Mouse (Mus musculus) lung, postnatal 0 days (tissue): Measurements from ENCODE around the gene Zfand3. TPM values are rescaled to one million over a fixed set of nuclear protein-coding genes. Genes with fewer than 3 reads are reported as not detected.
A peak's percentile ranks its signal among the peaks of the same experiment; 100 is the strongest.

Experiments
- ATAC-seq: fragments of 200-750 bp; cut with Nextera tagmentation; 2 replicates; pipeline ENCODE4 v1.8.0; 2017; ENCODE audit warnings: moderate library complexity
- DNase-seq: peaks from one replicate; pipeline ENCODE4 v3.0.0-alpha.2; 2016; ENCODE audit warnings: low spot score
- H3K27ac ChIP-seq: fragments of 300-500 bp; sonication (generic); 2 replicates; pipeline ENCODE4 v1.5.1; 2014; ENCODE audit warnings: antibody characterized with exemption, mild to moderate bottlenecking, low read length, mixed read lengths
- H3K27me3 ChIP-seq: fragments of 300-500 bp; sonication (generic); replicated peaks from 2 replicates; pipeline ENCODE4 v1.6.1; 2014; ENCODE audit warnings: low read length, mixed read lengths; ENCODE audit not compliant: insufficient read depth
- H3K36me3 ChIP-seq: fragments of 300-500 bp; sonication (generic); 2 replicates; pipeline ENCODE4 v1.6.1; 2014; ENCODE audit warnings: low read length, mixed read lengths; ENCODE audit not compliant: insufficient read depth
- H3K4me1 ChIP-seq: fragments of 300-500 bp; sonication (generic); 2 replicates; pipeline ENCODE4 v1.6.1; 2014; ENCODE audit warnings: antibody characterized with exemption, low read depth, low read length, mixed read lengths; ENCODE audit not compliant: insufficient read depth
- H3K4me2 ChIP-seq: fragments of 300-500 bp; sonication (generic); replicated peaks from 2 replicates; pipeline ENCODE4 v1.6.1; 2014; ENCODE audit warnings: low read depth, mild to moderate bottlenecking, low read length, moderate library complexity, mixed read lengths
- H3K4me3 ChIP-seq: fragments of 300-500 bp; sonication (generic); 2 replicates; pipeline ENCODE4 v1.5.1; 2014; ENCODE audit warnings: low read depth, low read length
- H3K9ac ChIP-seq: fragments of 300-500 bp; sonication (generic); replicated peaks from 2 replicates; pipeline ENCODE4 v1.6.1; 2014; ENCODE audit warnings: low read depth, mild to moderate bottlenecking
- H3K9me3 ChIP-seq: fragments of 300-500 bp; sonication (generic); 2 replicates; pipeline ENCODE4 v1.6.1; 2016; ENCODE audit warnings: low read length, mixed read lengths
- CTCF ChIP-seq: IDR thresholded peaks from 2 replicates; pipeline ENCODE4 v1.5.1; 2016; ENCODE audit warnings: antibody characterized with exemption, mild to moderate bottlenecking
- EP300 ChIP-seq: IDR thresholded peaks from 2 replicates; pipeline ENCODE4 v1.6.1; 2016; ENCODE audit warnings: antibody characterized with exemption, mild to moderate bottlenecking, control low read depth
- WGBS: fragments of 180-500 bp; shearing (Covaris S2); extraction: QIAGEN DNeasy Blood & Tissue Kit; methylation state at CpG from one replicate; pipeline ENCODE4 v1.1.7; 2014; 5-methylcytosine and 5-hydroxymethylcytosine counted together
- polyA plus RNA-seq: library from polyadenylated mRNA; unstranded; fragments of >200 nt; fragmentation: Nextera tagmentation; extraction: Ambion mirVana; gene quantifications from 2 replicates; pipeline ENCODE4 v1.2.1, GENCODE M21; 2015

Gene Zfand3
- polyA plus RNA-seq, 1 experiment from 2014 or later, result 52.1 TPM

- H3K27ac ChIP-seq, result no peak overlapping the region
- ATAC-seq (no peak), DNase-seq (no peak)
- H3K4me1 ChIP-seq, result no peaks in the 10 kb centered on the region
- no peak overlapping the region for H3K9ac ChIP-seq
- H3K27me3 ChIP-seq, result no peaks in the 10 kb centered on the region
- WGBS, result 34% methylated on average over 3 of the region's 3 CpGs
- no peaks in the 10 kb centered on the region for H3K36me3 ChIP-seq
- no peak overlapping the region for H3K4me2 ChIP-seq
- no peak for TF ChIP-seq CTCF
- no peak for TF ChIP-seq EP300
- H3K4me3 ChIP-seq, result no peak overlapping the region
- H3K9me3 ChIP-seq, result no peaks in the 10 kb centered on the region
Measured at GRCm38 (mm10) chr17:30063849-30064248, 59.3 kb downstream of the Zfand3 start.

GRCm38 (mm10) chr17:30064746-30065145 lies 60.2 kb downstream of the Zfand3 start:
- Histone ChIP-seq H3K4me2 (no peak overlapping the region), H3K9ac (no peak overlapping the region), H3K4me3 (no peak overlapping the region), H3K9me3 (no peaks in the 10 kb centered on the region), H3K27ac (no peak overlapping the region), H3K27me3 (no peaks in the 10 kb centered on the region), H3K4me1 (no peaks in the 10 kb centered on the region), H3K36me3 (no peaks in the 10 kb centered on the region)
- 52% methylated on average over 4 of the region's 4 CpGs for WGBS
- TF ChIP-seq CTCF (no peak), EP300 (no peak)
- DNase-seq (no peak), ATAC-seq (no peak)

GRCm38 (mm10) chr17:30069776-30070175 lies 65.2 kb downstream of the Zfand3 start:
- WGBS, result 77% methylated on average over 3 of the region's 3 CpGs
- TF ChIP-seq CTCF (no peak), EP300 (no peak)
- H3K9me3 ChIP-seq, result no peaks in the 10 kb centered on the region
- no peak overlapping the region for H3K27ac ChIP-seq
- no peak overlapping the region for H3K4me2 ChIP-seq
- H3K9ac ChIP-seq, result no peak overlapping the region
- DNase-seq, result peak; percentile 26
- H3K36me3 ChIP-seq, result no peaks in the 10 kb centered on the region
- no peaks in the 10 kb centered on the region for H3K27me3 ChIP-seq
- ATAC-seq, result no peak
- H3K4me3 ChIP-seq, result no peak overlapping the region
- H3K4me1 ChIP-seq, result 0 out of 2 replicates have a peak, but pooled peaks cover 3% of the 10 kb centered on the region

- Histone ChIP-seq H3K9me3 (no peaks in the 10 kb centered on the region), H3K4me2 (no peak overlapping the region), H3K4me1 (0 out of 2 replicates have a peak, but pooled peaks cover 3% of the 10 kb centered on the region), H3K4me3 (no peak overlapping the region), H3K36me3 (no peaks in the 10 kb centered on the region), H3K9ac (no peak overlapping the region), H3K27me3 (no peaks in the 10 kb centered on the region), H3K27ac (no peak overlapping the region)
- TF ChIP-seq EP300 (no peak), CTCF (no peak)
- ATAC-seq (no peak), DNase-seq (no peak)
- WGBS, result 72% methylated on average over 5 of the region's 5 CpGs
Measured at GRCm38 (mm10) chr17:30070631-30071030, 66.1 kb downstream of the Zfand3 start.

- H3K4me2 ChIP-seq, result no peak overlapping the region
- 0 out of 2 replicates have a peak, but pooled peaks cover 3% of the 10 kb centered on the region for H3K4me1 ChIP-seq
- no peak overlapping the region for H3K27ac ChIP-seq
- TF ChIP-seq EP300, result no peak
- no peak for TF ChIP-seq CTCF
- H3K4me3 ChIP-seq, result no peak overlapping the region
- no peaks in the 10 kb centered on the region for H3K9me3 ChIP-seq
- WGBS, result 80% methylated on average over 3 of the region's 3 CpGs
- no peak overlapping the region for H3K9ac ChIP-seq
- H3K36me3 ChIP-seq, result no peaks in the 10 kb centered on the region
- ATAC-seq, result no peak
- no peak for DNase-seq
- H3K27me3 ChIP-seq, result no peaks in the 10 kb centered on the region
Measured at GRCm38 (mm10) chr17:30072613-30073012, 68.1 kb downstream of the Zfand3 start.

GRCm38 (mm10) chr17:30075896-30076295 lies 71.4 kb downstream of the Zfand3 start:
- Histone ChIP-seq H3K4me2 (no peak overlapping the region), H3K27ac (no peak overlapping the region), H3K36me3 (no peaks in the 10 kb centered on the region), H3K4me1 (0 out of 2 replicates have a peak, but pooled peaks cover 3% of the 10 kb centered on the region), H3K9me3 (no peaks in the 10 kb centered on the region), H3K9ac (no peak overlapping the region), H3K4me3 (no peak overlapping the region), H3K27me3 (no peaks in the 10 kb centered on the region)
- no peak for TF ChIP-seq EP300
- TF ChIP-seq CTCF, result no peak
- DNase-seq (peak; percentile 19), ATAC-seq (no peak)
- 45% methylated on average over 5 of the region's 5 CpGs for WGBS

GRCm38 (mm10) chr17:30084007-30084406 lies 79.5 kb downstream of the Zfand3 start:
- TF ChIP-seq CTCF, result no peak
- TF ChIP-seq EP300, result no peak
- H3K36me3 ChIP-seq, result no peaks in the 10 kb centered on the region
- no peaks in the 10 kb centered on the region for H3K4me1 ChIP-seq
- H3K9me3 ChIP-seq, result no peaks in the 10 kb centered on the region
- H3K9ac ChIP-seq, result no peak overlapping the region
- H3K27ac ChIP-seq, result no peak overlapping the region
- WGBS, result 68% methylated on average over 4 of the region's 4 CpGs
- no peak for DNase-seq
- no peak overlapping the region for H3K4me2 ChIP-seq
- no peaks in the 10 kb centered on the region for H3K27me3 ChIP-seq
- no peak for ATAC-seq
- H3K4me3 ChIP-seq, result no peak overlapping the region
